Mouse (Mus musculus): ENCODE measurements around the gene Fnip2. TPM values are rescaled to one million over a fixed set of nuclear protein-coding genes. Genes with fewer than 3 reads are reported as not detected.

The Fnip2 gene
- total and polyA plus RNA-seq, 3 experiments = 0.21 to 0.71 (median 0.31) TPM

- Histone ChIP-seq H3K4me1 (ENCODE audit: control insufficient read depth in 1 of 2, insufficient read depth in 2 of 2) (no peaks in the 10 kb centered on the region), H3K9me3 (replicated peaks; ENCODE audit: low read length) (no peaks in the 10 kb centered on the region), H3K79me2 (replicated peaks; ENCODE audit: control insufficient read depth, extremely low read depth, insufficient read depth, poor library complexity, severe bottlenecking) (no peaks in the 10 kb centered on the region), H3K27me3 (replicated peaks) (no peaks in the 10 kb centered on the region), H3K9ac (ENCODE audit: insufficient read depth, low read depth) (no peak overlapping the region), H3K27ac (ENCODE audit: insufficient read depth, low read depth) (no peak overlapping the region), H3K36me3 (replicated peaks in 1 of 2; ENCODE audit: control insufficient read depth in 1 of 2, insufficient read depth in 1 of 2, low read length in 1 of 2) (no peaks in the 10 kb centered on the region), H3K4me3 (replicated peaks in 1 of 3; ENCODE audit: low read depth in 2 of 3, low read length in 2 of 3, poor library complexity in 1 of 3) (no peak overlapping the region), H3K4me2 (ENCODE audit: insufficient read depth, low read depth, poor library complexity, severe bottlenecking) (no peak overlapping the region)
- TF ChIP-seq USF1 (IDR thresholded peaks at IDR 0.05; ENCODE audit: low read depth, low read length) (no peak), ELF1 (IDR thresholded peaks at IDR 0.05; ENCODE audit: low read depth, low read length) (no peak), CTCF (conservative IDR thresholded peaks at IDR 0.05 in 1 of 2, IDR thresholded peaks at IDR 0.05 in 1 of 2; ENCODE audit: low read depth in 2 of 2, low read length in 2 of 2) (no peak), RCOR1 (conservative IDR thresholded peaks at IDR 0.05; ENCODE audit: low read depth, low read length) (no peak), CHD2 (IDR thresholded peaks at IDR 0.05; ENCODE audit: low read length) (no peak), MAFK (IDR thresholded peaks at IDR 0.05; ENCODE audit: insufficient replicate concordance, low read length) (no peak), MAZ (IDR thresholded peaks at IDR 0.05; ENCODE audit: low read depth, low read length) (no peak), ZKSCAN1 (IDR thresholded peaks at IDR 0.05; ENCODE audit: borderline replicate concordance, low read depth, low read length) (no peak), USF2 (conservative IDR thresholded peaks at IDR 0.05; ENCODE audit: low read depth, low read length) (no peak), BHLHE40 (IDR thresholded peaks at IDR 0.05; ENCODE audit: low read depth, low read length) (no peak), ZMIZ1 (IDR thresholded peaks at IDR 0.05; ENCODE audit: low read depth, low read length) (no peak)
- in situ Hi-C loops (cut with MboI; ENCODE audit: low pct_ligation_motif_present, low pct_unique_long_range_greater_than_20kb, low sequenced_read_pairs) = no loop called here
- dilution Hi-C loops (cut with MboI; ENCODE audit: extremely low pct_ligation_motif_present, extremely low pct_unique_long_range_greater_than_20kb, low sequenced_read_pairs) = no loop called here
- no peak for DNase-seq (ENCODE audit: extremely low read depth)
These were observed 126.6 kb downstream of the Fnip2 start for GRCm38 (mm10) chr3:79440976-79441491.

GRCm38 (mm10) chr3:79438276-79438675 is 129.3 kb downstream of the Fnip2 start:
- H3K36me3 ChIP-seq (replicated peaks in 1 of 2; ENCODE audit: control insufficient read depth in 1 of 2, insufficient read depth in 1 of 2, low read length in 1 of 2) = no peaks in the 10 kb centered on the region
- H3K27ac ChIP-seq (ENCODE audit: insufficient read depth, low read depth) = no peak overlapping the region
- no peak for DNase-seq (ENCODE audit: extremely low read depth)
- H3K9me3 ChIP-seq (replicated peaks; ENCODE audit: low read length) = no peaks in the 10 kb centered on the region
- in situ Hi-C loops (cut with MboI; ENCODE audit: low pct_ligation_motif_present, low pct_unique_long_range_greater_than_20kb, low sequenced_read_pairs) = no loop called here
- H3K4me3 ChIP-seq (replicated peaks in 1 of 3; ENCODE audit: low read depth in 2 of 3, low read length in 2 of 3, poor library complexity in 1 of 3) = no peak overlapping the region
- no peak overlapping the region for H3K4me2 ChIP-seq (ENCODE audit: insufficient read depth, low read depth, poor library complexity, severe bottlenecking)
- no peaks in the 10 kb centered on the region for H3K79me2 ChIP-seq (replicated peaks; ENCODE audit: control insufficient read depth, extremely low read depth, insufficient read depth, poor library complexity, severe bottlenecking)
- H3K9ac ChIP-seq (ENCODE audit: insufficient read depth, low read depth) = no peak overlapping the region
- no peaks in the 10 kb centered on the region for H3K4me1 ChIP-seq (ENCODE audit: control insufficient read depth in 1 of 2, insufficient read depth in 2 of 2)
- dilution Hi-C loops (cut with MboI; ENCODE audit: extremely low pct_ligation_motif_present, extremely low pct_unique_long_range_greater_than_20kb, low sequenced_read_pairs) = no loop called here
- TF ChIP-seq ZMIZ1 (IDR thresholded peaks at IDR 0.05; ENCODE audit: low read depth, low read length) (no peak), ZKSCAN1 (IDR thresholded peaks at IDR 0.05; ENCODE audit: borderline replicate concordance, low read depth, low read length) (no peak), UBTF (IDR thresholded peaks at IDR 0.05; ENCODE audit: low read depth, low read length) (no peak), GABPA (IDR thresholded peaks at IDR 0.05; ENCODE audit: insufficient replicate concordance, low read depth, low read length) (no peak), IRF4 (IDR thresholded peaks at IDR 0.05; ENCODE audit: low read depth, low read length) (no peak), ELF1 (IDR thresholded peaks at IDR 0.05; ENCODE audit: low read depth, low read length) (no peak)
- H3K27me3 ChIP-seq (replicated peaks) = no peaks in the 10 kb centered on the region

Data from CH12.LX (cell line).